Mouse (Mus musculus): ENCODE data around the gene Mta1.

- TF ChIP-seq CTCF (IDR thresholded peaks at IDR 0.05; ENCODE audit: low read depth) (no peak), EP300 (optimal IDR thresholded peaks at IDR 0.05) (no peak)
Observed at GRCm38 (mm10) chr12:113098530-113099151, 563 bp downstream of the Mta1 start.

Measured in stomach, postnatal 0 days (tissue).